Mouse (Mus musculus) C3H10T1/2 (cell line): ENCODE data around the gene Bpi. TPM values are rescaled to one million over a fixed set of nuclear protein-coding genes. Genes with fewer than 3 reads are reported as not detected.

Source experiments
- polyA plus RNA-seq, 2 experiments: library from polyadenylated mRNA; unstranded; fragments of >200 nt; fragmentation: generic; extraction: Trizol; gene quantifications; one replicate each; pipeline ENCODE4 v1.2.1; 2012; ENCODE audit warnings: missing spikeins in 2 of 2

Gene Bpi
- polyA plus RNA-seq, result not detected

DNA sequence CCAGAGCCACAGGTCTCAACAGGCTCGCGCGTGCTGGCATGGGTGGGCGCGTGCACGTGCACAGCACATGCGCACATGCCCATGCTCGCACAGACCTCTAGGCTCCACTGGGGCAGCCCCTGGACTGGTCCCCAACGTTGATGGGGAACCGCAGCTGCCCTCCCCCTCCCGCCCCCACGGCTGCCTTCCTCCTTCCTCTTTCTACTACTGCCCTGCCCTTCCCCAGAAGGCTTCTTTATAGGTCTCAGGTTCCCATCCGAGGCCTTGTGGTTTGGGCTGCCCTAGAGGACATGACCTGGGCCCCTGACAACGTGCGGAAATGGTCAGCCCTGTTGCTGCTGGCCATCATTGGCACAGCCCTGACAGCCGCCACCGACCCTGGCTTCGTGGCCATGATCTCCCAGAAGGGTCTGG is at the start of gene Bpi:
TSS of gene Bpi (plus strand) at position 90 of the 414 bp plus-strand sequence.

DNA sequence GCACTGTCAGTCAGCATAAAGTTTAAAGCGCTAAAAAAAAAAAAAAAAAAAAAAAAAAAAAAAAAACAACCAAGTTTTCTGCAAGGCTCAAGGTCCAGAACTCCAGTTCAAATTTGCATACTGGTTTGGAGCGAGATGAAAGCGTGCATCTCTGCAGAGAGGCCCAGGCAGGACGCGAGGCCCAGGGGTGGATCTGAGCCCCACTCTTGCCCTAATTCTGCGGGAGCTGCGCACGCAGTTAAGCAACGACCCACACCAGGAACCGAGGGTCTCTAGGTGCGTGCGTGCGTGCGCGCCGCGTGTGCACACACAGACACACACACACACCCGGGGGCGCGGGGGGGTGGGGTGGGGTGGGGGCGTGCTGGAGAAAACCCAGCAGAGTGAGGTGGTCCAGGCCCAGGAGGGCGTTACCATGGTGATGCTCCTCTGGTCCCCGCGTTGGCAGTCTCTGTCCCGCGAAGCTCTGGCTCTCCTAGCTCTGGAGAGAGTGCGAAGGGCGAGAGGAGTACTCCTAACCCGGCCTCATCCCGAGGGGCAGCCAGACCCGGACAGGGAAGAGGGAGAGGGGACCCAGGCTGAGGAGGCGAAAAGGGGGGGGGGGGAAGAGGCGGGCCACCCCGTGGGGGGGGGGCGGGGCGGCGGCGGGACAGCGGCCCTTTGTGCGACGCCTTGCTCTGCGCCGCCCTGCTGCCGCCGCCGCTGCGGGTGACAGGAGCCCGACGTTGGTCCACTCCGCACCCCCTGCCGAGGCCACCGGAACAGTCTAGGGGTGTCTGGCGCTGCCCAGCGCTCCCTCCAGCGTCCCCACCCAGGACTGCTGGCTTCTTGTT is 29.0 kb upstream of the Bpi start, which contains the start of gene D630003M21Rik:
TSS of gene D630003M21Rik (minus strand) at position 553 of the 833 bp plus-strand sequence.

GRCm38 (mm10) chr2:158305948-158306695 is 48.2 kb downstream of the Bpi start, which contains the start of gene Lbp:
Gene Lbp, plus strand, starts transcription at chr2:158306493.

Other genes with a start within 250 kb of the Bpi start
- gene Tti1, start 229.7 kb upstream of the Bpi start, polyA plus RNA-seq, result 10 to 100 TPM in 1 of 2 experiments, 1 to 10 TPM in 1; 3.0 to 10.6 TPM
- gene Rprd1b, start 229.6 kb upstream of the Bpi start, polyA plus RNA-seq, result 1 to 10 TPM; 1.5 to 8.3 TPM
- 10 to 100 TPM in 1 of 2 experiments, 1 to 10 TPM in 1; 7.2 to 12.8 TPM for gene Tgm2, start 111.7 kb upstream of the Bpi start, polyA plus RNA-seq
- not detected for gene D630003M21Rik, start 28.9 kb upstream of the Bpi start, polyA plus RNA-seq
- gene Lbp, start 48.4 kb downstream of the Bpi start, polyA plus RNA-seq, result 10 to 100 TPM in 1 of 2 experiments, under 1 TPM in 1; 0.60 to 28.8 TPM
- gene Snhg11, start 117.5 kb downstream of the Bpi start, polyA plus RNA-seq, result not detected
- 1 to 10 TPM in 1 of 2 experiments, under 1 TPM in 1; 0.63 to 6.7 TPM for gene Ralgapb, start 151.8 kb downstream of the Bpi start, polyA plus RNA-seq
- not detected for gene Adig, start 244.5 kb downstream of the Bpi start, polyA plus RNA-seq